Mouse (Mus musculus) stomach, embryonic 16.5 days (tissue): Measurements from ENCODE around the gene Cwc25. TPM values are rescaled to one million over a fixed set of nuclear protein-coding genes. Genes with fewer than 3 reads are reported as not detected.

Source experiments
- ATAC-seq: fragments of 200-750 bp; cut with Nextera tagmentation; 2 replicates; pipeline ENCODE4 v1.8.0; 2017; ENCODE audit warnings: moderate number of reproducible peaks, moderate TSS enrichment; ENCODE audit not compliant: insufficient read depth, low FRiP score
- H3K27ac ChIP-seq: fragments of 300-500 bp; sonication (generic); 2 replicates; pipeline ENCODE4 v1.5.1; 2014; ENCODE audit warnings: low read length
- H3K27me3 ChIP-seq: fragments of 300-500 bp; sonication (generic); 2 replicates; pipeline ENCODE4 v1.6.1; 2014; ENCODE audit warnings: low read length, control low read depth, mixed read lengths; ENCODE audit not compliant: control insufficient read depth, insufficient read depth
- H3K36me3 ChIP-seq: fragments of 300-500 bp; sonication (generic); 2 replicates; pipeline ENCODE4 v1.6.1; 2014; ENCODE audit warnings: low read length; ENCODE audit not compliant: control insufficient read depth, insufficient read depth
- H3K4me1 ChIP-seq: fragments of 300-500 bp; sonication (generic); 2 replicates; pipeline ENCODE4 v1.6.1; 2014; ENCODE audit warnings: low read length, control low read depth, mixed read lengths; ENCODE audit not compliant: control insufficient read depth, insufficient read depth
- H3K4me2 ChIP-seq: fragments of 300-500 bp; sonication (generic); 2 replicates; pipeline ENCODE4 v1.6.1; 2014; ENCODE audit warnings: low read depth, low read length, mixed read lengths
- H3K4me3 ChIP-seq: fragments of 300-500 bp; sonication (generic); replicated peaks from 2 replicates; pipeline ENCODE4 v1.5.1; 2014; ENCODE audit warnings: mild to moderate bottlenecking, low read length
- H3K9ac ChIP-seq: fragments of 300-500 bp; sonication (generic); 2 replicates; pipeline ENCODE4 v1.6.1; 2014; ENCODE audit warnings: low read length
- H3K9me3 ChIP-seq: fragments of 300-500 bp; sonication (generic); replicated peaks from 2 replicates; pipeline ENCODE4 v1.6.1; 2016; ENCODE audit warnings: low read length, control low read depth; ENCODE audit not compliant: control insufficient read depth
- WGBS: fragments of 180-500 bp; shearing (Covaris S2); extraction: QIAGEN DNeasy Blood & Tissue Kit; methylation state at CpG from one replicate; pipeline ENCODE4 v1.1.7; 2014; 5-methylcytosine and 5-hydroxymethylcytosine counted together
- polyA plus RNA-seq: library from polyadenylated mRNA; unstranded; fragments of >200 nt; fragmentation: Nextera tagmentation; extraction: Ambion mirVana; gene quantifications from 2 replicates; pipeline ENCODE4 v1.2.1, GENCODE M21; 2015

Cwc25 gene
- polyA plus RNA-seq, 1 experiment from 2014 or later: 16.3 TPM

DNA sequence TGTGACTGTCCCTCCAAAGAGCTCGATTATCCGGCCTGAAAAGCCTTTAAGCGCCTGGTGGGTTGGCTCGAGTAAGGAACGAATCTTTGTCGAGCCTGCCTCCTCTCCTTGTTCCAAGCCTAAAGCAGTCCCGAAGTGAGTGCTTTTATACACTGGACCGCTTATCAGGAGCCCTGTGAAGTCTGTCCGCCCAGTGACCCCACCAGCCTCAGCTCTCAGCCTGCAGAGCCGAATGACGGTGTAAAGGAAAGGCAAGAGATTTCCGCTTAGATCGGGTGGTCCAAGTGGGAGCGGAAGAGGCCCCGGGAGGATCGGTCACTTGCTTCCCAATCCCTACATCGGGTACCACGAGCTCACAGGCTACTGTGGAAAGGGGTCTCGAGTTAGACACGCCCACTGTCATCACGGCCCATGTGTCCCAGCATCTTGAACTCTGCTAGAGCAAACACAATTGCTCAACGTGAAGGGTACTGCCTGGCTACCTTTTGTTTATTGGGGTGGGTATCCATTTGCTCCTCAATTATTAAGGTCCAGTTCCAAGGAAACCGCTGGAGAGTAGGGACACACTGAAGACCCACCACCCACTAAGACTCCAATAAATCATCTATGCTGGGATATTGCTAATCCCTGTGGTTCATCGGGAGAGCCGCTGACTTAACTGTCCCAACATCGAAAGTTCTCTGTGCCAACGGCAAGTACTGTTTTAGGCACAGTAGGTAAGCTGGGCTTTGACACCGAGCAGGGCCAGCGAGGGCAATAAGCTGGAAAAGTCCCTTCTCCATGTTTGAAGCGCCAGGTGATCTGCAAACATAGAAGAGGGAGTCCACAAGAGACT, 65.4 kb downstream of the Cwc25 start:
- no peaks in the 10 kb centered on the region for H3K36me3 ChIP-seq
- WGBS: 15% methylated on average over 30 of the region's 30 CpGs
- no peaks in the 10 kb centered on the region for H3K9me3 ChIP-seq
- peak overlapping the region; percentile 95 for H3K4me2 ChIP-seq
- peak overlapping the region; percentile 98 for H3K9ac ChIP-seq
- H3K4me3 ChIP-seq: peak overlapping the region; percentile 93
- peak overlapping the region; percentile 100 for H3K27ac ChIP-seq
- ATAC-seq: no peak
- no peaks in the 10 kb centered on the region for H3K27me3 ChIP-seq
- H3K4me1 ChIP-seq: peaks cover 43% of the 10 kb centered on the region

DNA sequence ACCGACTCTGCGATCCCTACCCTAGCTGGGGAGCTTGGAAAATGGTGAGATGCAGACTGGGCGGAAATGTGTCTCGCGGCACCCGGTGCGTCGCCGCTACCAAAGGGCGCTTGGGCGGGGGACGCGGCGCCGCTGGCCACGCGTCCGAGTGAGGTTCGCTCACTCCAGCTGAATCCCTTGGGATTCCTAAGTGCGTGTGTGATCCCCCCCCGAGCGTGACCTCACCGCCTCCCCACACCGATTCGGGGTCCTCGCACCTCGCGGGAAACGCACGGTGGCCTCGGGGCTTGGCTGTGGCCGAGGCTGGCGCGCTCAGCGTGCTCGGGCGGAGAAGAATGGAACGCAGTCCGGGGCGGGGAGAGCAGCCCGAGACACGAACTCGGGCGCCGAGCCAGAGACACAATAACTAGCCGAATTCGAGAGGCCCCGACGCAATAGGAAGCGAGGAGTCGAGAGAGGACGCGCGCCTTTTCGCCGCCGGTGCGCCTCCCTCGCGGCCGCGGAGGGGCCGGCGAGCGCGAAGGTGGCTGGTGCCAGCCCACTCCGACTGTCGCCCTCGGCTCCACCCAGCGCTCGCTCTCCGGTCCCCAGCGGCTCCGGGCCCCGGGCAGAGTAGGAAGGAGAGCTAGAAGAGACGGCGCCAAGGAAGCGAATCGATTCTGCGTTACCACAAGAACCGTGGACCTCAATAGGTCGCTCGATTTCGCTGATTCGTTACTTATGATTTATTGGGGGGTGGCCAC, 66.2 kb downstream of the Cwc25 start, which contains the start of gene Pcgf2:
Gene Pcgf2 (minus strand): TSS at position 495 of the 743 bp plus-strand sequence.
- H3K4me2 ChIP-seq: peak within 1 kb of the TSS; percentile 95
- peak within 1 kb of the TSS; percentile 93 for H3K4me3 ChIP-seq
- WGBS: under 1% methylated on average over 85 of the region's 85 CpGs
- no peaks in the 10 kb centered on the region for H3K36me3 ChIP-seq
- peak; percentile 19 for ATAC-seq
- H3K9me3 ChIP-seq: no peaks in the 10 kb centered on the region
- H3K9ac ChIP-seq: peak within 1 kb of the TSS; percentile 98
- peak within 1 kb of the TSS; percentile 100 for H3K27ac ChIP-seq
- H3K4me1 ChIP-seq: peaks cover 51% of the 10 kb centered on the region
- H3K27me3 ChIP-seq: no peaks in the 10 kb centered on the region

DNA sequence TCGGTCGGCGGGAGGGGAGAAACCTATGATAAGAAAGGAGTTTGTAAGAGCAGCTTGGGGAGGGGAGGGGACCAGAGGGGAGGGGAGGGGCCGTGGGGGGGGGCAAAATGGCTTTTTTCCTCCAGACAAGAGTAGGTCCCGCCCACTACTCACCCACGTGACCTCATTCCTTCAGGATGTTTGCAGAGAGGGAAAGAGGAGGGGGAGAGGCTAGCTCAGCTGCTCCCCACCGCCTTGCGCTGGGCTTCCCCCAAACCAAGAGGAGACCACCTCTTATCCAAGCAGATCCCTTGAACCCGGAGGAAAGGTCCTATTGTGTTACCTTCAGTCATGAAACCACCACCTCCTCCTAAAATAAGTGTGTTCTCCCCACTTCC, 66.7 kb downstream of the Cwc25 start:
- Histone ChIP-seq H3K4me1 (peaks cover 55% of the 10 kb centered on the region), H3K36me3 (no peaks in the 10 kb centered on the region), H3K27ac (peak overlapping the region; percentile 100), H3K9me3 (no peaks in the 10 kb centered on the region), H3K27me3 (no peaks in the 10 kb centered on the region), H3K4me3 (peak overlapping the region; percentile 93), H3K4me2 (peak overlapping the region; percentile 95), H3K9ac (peak overlapping the region; percentile 98)
- peak; percentile 59 for ATAC-seq
- WGBS: 0% methylated on average over 6 of the region's 9 CpGs

DNA sequence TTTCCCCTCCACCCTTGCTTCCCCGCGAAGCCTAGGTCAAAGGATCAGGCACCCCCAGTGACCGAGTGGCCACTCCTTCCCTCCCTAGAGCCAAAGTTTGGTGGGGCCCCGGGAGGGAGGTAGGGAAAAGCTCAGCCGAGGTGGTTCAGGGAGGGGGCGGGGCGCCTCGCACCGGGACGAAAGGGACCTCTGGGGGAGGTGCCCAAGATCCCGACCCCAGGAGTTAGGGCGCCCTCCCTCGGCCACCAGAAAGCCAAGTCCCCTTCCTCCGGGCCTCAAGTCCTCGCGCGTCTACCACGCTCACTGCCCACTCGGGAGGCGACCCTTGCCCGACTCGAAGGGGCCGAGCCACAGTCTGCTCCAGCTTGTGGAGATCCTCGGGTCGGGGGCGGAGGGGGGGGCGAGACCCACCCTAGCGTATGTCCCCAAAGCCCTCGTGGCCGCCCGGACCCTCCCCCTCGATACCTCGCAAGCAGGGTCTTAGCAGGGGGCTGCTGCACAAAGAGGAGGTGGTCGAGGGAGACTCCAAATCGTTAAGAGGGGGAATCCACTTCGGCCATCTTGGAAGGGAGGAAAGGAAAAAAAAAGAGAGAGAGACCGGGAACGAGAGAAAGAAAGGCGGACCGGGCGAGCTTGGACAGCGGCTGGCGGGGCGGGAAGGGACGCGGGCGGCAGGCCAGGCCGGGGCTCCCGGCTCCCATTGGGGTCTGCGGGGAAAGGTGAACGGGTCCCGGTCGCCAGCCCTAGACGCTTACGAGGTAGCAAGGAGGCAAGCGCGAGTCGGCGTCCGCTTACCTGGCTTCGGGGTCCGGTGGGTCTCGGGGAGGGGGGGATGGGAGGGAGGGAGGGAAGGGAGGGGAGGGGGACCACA, 67.4 kb downstream of the Cwc25 start:
- Histone ChIP-seq H3K27me3 (no peaks in the 10 kb centered on the region), H3K9me3 (no peaks in the 10 kb centered on the region), H3K27ac (peak overlapping the region; percentile 100), H3K4me3 (peak overlapping the region; percentile 93), H3K4me2 (peak overlapping the region; percentile 95), H3K4me1 (peaks cover 55% of the 10 kb centered on the region), H3K36me3 (no peaks in the 10 kb centered on the region), H3K9ac (peak overlapping the region; percentile 98)
- under 1% methylated on average over 61 of the region's 63 CpGs for WGBS
- 0 out of 2 replicates have a peak, but pooled peaks have one; percentile 1 for ATAC-seq

DNA sequence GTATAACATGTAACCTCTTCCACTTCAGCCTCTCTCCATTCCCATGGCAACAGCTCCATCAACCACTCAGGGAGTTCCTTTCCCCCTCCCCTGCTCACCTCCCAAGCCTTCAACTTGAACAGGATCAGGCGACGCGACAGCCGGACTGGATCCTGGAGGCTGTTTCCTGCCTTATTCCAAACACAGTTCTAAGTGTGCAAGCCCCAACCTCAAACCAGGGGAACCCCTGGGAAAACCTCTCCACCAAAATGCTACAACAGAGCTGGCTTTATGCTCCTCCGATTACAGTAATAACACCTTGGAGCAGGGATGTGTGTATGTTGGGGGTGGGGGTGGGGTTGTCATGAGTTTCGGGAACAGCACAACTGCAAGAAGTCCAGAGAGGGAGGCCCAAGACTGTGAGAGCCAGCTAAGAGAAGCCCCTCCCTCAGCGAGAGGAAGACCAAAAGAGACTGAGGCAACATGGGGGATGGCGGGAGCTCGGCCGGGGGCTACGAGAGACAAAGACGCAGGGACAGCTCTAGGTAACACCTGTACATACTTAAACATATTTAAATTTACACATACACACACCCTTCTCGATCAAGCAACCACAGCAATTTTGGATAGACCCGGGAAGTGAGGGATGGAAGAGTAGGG, 68.3 kb downstream of the Cwc25 start:
- H3K9me3 ChIP-seq: no peaks in the 10 kb centered on the region
- no peak for ATAC-seq
- H3K27ac ChIP-seq: peak overlapping the region; percentile 100
- H3K4me1 ChIP-seq: peaks cover 54% of the 10 kb centered on the region
- H3K36me3 ChIP-seq: no peaks in the 10 kb centered on the region
- peak overlapping the region; percentile 93 for H3K4me3 ChIP-seq
- H3K4me2 ChIP-seq: peak overlapping the region; percentile 95
- H3K9ac ChIP-seq: peak overlapping the region; percentile 98
- WGBS: 3% methylated on average over 14 of the region's 14 CpGs
- no peaks in the 10 kb centered on the region for H3K27me3 ChIP-seq

DNA sequence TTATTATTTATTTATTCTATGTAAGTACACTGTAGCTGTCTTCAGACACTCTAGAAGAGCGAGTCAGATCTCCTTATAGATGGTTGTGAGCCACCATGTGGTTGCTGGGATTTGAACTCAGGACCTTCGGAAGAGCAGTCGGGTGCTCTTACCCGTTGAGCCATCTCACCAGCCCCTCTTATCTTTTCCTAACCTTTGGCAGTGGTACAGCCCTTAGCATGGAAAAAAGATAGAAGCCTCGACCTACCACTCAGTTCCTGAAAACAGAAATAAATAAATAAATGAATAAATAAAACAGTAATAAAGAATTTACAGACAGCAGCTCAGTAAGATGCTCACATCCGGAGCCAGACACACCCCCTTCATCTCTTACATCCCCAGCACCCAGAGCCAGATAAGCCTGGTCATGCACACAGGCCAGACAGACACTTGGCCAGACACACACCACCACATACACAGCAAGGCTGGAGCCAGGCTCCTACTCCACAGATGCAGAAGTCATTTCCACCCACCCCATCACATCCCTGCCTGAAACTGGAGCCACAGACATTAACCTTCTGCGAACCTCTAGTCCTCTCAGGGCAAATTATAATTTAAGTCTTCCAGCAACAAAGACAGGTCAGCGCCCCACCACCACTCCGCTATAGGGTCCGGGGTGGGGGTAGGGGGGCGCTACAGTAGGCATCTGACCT, 69.0 kb downstream of the Cwc25 start:
- Histone ChIP-seq H3K4me2 (peak overlapping the region; percentile 95), H3K4me3 (peak overlapping the region; percentile 93), H3K9ac (peak overlapping the region; percentile 98), H3K4me1 (peaks cover 54% of the 10 kb centered on the region), H3K27me3 (no peaks in the 10 kb centered on the region), H3K36me3 (0 out of 2 replicates have a peak, but pooled peaks cover 6% of the 10 kb centered on the region), H3K9me3 (no peaks in the 10 kb centered on the region), H3K27ac (peak overlapping the region; percentile 100)
- 48% methylated on average over 11 of the region's 11 CpGs for WGBS
- ATAC-seq: no peak

DNA sequence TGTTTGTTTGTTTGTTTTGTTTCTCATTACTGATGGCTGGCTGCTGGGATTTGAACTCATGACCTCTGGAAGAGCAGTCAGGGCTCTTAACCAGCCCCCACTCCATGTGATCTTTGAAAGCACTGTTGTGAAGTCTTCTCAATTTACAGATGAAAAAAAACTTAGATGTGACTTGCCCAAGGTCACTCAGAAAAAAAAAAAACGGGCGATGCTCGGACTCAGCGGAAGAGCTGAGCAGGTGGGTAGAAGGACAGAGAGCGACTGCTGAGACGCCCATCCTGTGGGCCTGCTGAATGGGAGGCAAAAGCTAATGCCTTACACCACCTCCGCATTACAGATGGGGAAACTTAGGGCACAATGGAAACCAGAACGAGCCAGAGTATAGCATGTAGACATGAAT, 69.7 kb downstream of the Cwc25 start:
- Histone ChIP-seq H3K4me3 (no peak overlapping the region), H3K27ac (no peak overlapping the region; the same call in 1 of the 2 replicates), H3K4me2 (no peak overlapping the region), H3K36me3 (0 out of 2 replicates have a peak, but pooled peaks cover 10% of the 10 kb centered on the region), H3K9ac (no peak overlapping the region), H3K27me3 (no peaks in the 10 kb centered on the region), H3K4me1 (peaks cover 49% of the 10 kb centered on the region), H3K9me3 (no peaks in the 10 kb centered on the region)
- no peak for ATAC-seq
- 63% methylated on average over 8 of the region's 8 CpGs for WGBS
